Comparison of ENCODE assay signal across 8 mouse cellular contexts in the genomic region with DNA sequence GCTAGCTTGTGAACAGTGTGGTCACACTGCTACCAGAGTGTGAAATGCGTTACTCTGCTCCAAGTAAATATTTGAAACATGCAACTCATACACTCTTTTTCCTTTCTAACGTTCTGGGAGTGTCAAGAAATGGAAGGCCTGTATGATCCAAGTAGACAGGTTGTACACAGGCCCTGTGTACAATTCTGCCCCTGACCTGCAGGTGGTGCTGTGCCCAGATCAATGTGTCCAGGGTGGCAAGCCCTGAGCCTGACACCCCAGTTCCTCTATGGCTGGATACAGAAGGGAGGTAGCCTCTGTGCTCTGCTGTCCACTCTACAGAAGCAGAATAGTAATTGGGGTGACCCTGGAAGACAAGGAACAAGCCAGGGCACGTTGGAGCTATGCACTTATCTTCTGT. TPM values are rescaled to one million over a fixed set of nuclear protein-coding genes. Genes with fewer than 3 reads are reported as not detected.
DNase-seq lines count a peak whose midpoint lies in the region; ATAC-seq and TF ChIP-seq lines count a peak whose summit lies in the region.

No protein-coding gene starts in this region.

- ATAC-seq in midbrain, postnatal 0 days (ENCODE audit: low FRiP score): no peak
- no peak for ATAC-seq in midbrain, embryonic 13.5 days
- ATAC-seq in stomach, postnatal 0 days (ENCODE audit: low FRiP score, low TSS enrichment): peak; percentile 70

- H3K27ac ChIP-seq in midbrain, postnatal 0 days (ENCODE audit: low read depth, low read length): no peak overlapping the region
- H3K27ac ChIP-seq in midbrain, embryonic 13.5 days: no peak overlapping the region
- no peak overlapping the region for H3K27ac ChIP-seq in stomach, postnatal 0 days (replicated peaks)

- no peak overlapping the region for H3K4me3 ChIP-seq in midbrain, postnatal 0 days (ENCODE audit: low read depth, low read length)
- H3K4me3 ChIP-seq in midbrain, embryonic 13.5 days (replicated peaks): no peak overlapping the region
- no peak overlapping the region for H3K4me3 ChIP-seq in lung, adult 2 months (replicated peaks; ENCODE audit: extremely low read depth, low read depth, low read length)
- no peak overlapping the region for H3K4me3 ChIP-seq in stomach, postnatal 0 days (ENCODE audit: low read depth, low read length)

- TF ChIP-seq EP300 in stomach, postnatal 0 days (optimal IDR thresholded peaks at IDR 0.05): no peak

- TF ChIP-seq CTCF in midbrain, postnatal 0 days (IDR thresholded peaks at IDR 0.05): peak; percentile 58
- peak; percentile 85 for TF ChIP-seq CTCF in lung, adult 2 months (IDR thresholded peaks at IDR 0.05; ENCODE audit: insufficient read depth, low read length)
- peak; percentile 80 for TF ChIP-seq CTCF in stomach, postnatal 0 days (IDR thresholded peaks at IDR 0.05; ENCODE audit: low read depth)

- no peaks in the 10 kb centered on the region for H3K36me3 ChIP-seq in midbrain, postnatal 0 days (ENCODE audit: insufficient read depth, low read length)
- H3K36me3 ChIP-seq in midbrain, embryonic 13.5 days: no peaks in the 10 kb centered on the region
- H3K36me3 ChIP-seq in stomach, postnatal 0 days (ENCODE audit: control insufficient read depth, insufficient read depth, low read length): no peaks in the 10 kb centered on the region

- 70% methylated on average over 3 of the region's 3 CpGs for WGBS in midbrain, postnatal 0 days
- 69% methylated on average over 3 of the region's 3 CpGs for WGBS in midbrain, embryonic 13.5 days
- WGBS in lung, adult 2 months: 42% methylated on average over 3 of the region's 3 CpGs
- WGBS in stomach, postnatal 0 days: 57% methylated on average over 3 of the region's 3 CpGs

- H3K4me1 ChIP-seq in midbrain, postnatal 0 days (ENCODE audit: insufficient read depth, low read length): no peaks in the 10 kb centered on the region
- H3K4me1 ChIP-seq in midbrain, embryonic 13.5 days (replicated peaks): peaks cover 6% of the 10 kb centered on the region; the same call in 1 of the 2 replicates
- peaks cover 3% of the 10 kb centered on the region; the same call in 1 of the 2 replicates for H3K4me1 ChIP-seq in lung, adult 2 months (ENCODE audit: control insufficient read depth, insufficient read depth, low read length)
- no peaks in the 10 kb centered on the region for H3K4me1 ChIP-seq in stomach, postnatal 0 days (replicated peaks; ENCODE audit: control insufficient read depth, insufficient read depth)

- H3K4me2 ChIP-seq in midbrain, postnatal 0 days (ENCODE audit: low read depth, low read length, poor library complexity, severe bottlenecking): no peak overlapping the region
- H3K4me2 ChIP-seq in midbrain, embryonic 13.5 days (replicated peaks): no peak overlapping the region
- no peak overlapping the region for H3K4me2 ChIP-seq in stomach, postnatal 0 days (replicated peaks; ENCODE audit: low read depth)

- DNase-seq in midbrain, postnatal 0 days (ENCODE audit: low spot score): no peak
- peak; percentile 76 for DNase-seq in ZHBTc4 (ENCODE audit: low read depth, low spot score)
- DNase-seq in gastrocnemius, postnatal 25 days: peak; percentile 32
- DNase-seq in lung, adult 2 months: peak; percentile 71
- peak; percentile 83 for DNase-seq in stomach, postnatal 0 days (ENCODE audit: low spot score)
- no peak for DNase-seq in yolk sac, embryonic 10.5 days (ENCODE audit: low spot score)
- DNase-seq in ovary, adult 18-20 months (ENCODE audit: low spot score): no peak

- no peaks in the 10 kb centered on the region for H3K9me3 ChIP-seq in midbrain, postnatal 0 days (ENCODE audit: low read length)
- H3K9me3 ChIP-seq in midbrain, embryonic 13.5 days: no peaks in the 10 kb centered on the region; the same call in 1 of the 2 replicates
- no peaks in the 10 kb centered on the region for H3K9me3 ChIP-seq in stomach, postnatal 0 days (ENCODE audit: control insufficient read depth, low read length)

- no peak overlapping the region for H3K9ac ChIP-seq in midbrain, postnatal 0 days (replicated peaks; ENCODE audit: low read length, poor library complexity, severe bottlenecking)
- H3K9ac ChIP-seq in midbrain, embryonic 13.5 days (replicated peaks): no peak overlapping the region
- H3K9ac ChIP-seq in stomach, postnatal 0 days (ENCODE audit: low read length): no peak overlapping the region

- no peaks in the 10 kb centered on the region for H3K27me3 ChIP-seq in midbrain, postnatal 0 days (ENCODE audit: insufficient read depth, low read length)
- no peaks in the 10 kb centered on the region for H3K27me3 ChIP-seq in midbrain, embryonic 13.5 days
- H3K27me3 ChIP-seq in stomach, postnatal 0 days (ENCODE audit: control insufficient read depth, insufficient read depth, low read length): no peaks in the 10 kb centered on the region

- TF ChIP-seq POLR2A in lung, adult 2 months (IDR thresholded peaks at IDR 0.05; ENCODE audit: borderline replicate concordance, extremely low read depth, low read depth, low read length): no peak

RNA-seq across cellular contexts. Expression of a gene that starts 24.3 kb away (rescaled TPM):
- 3.4 and 4.0 TPM in 2 replicates for total RNA-seq in midbrain, postnatal 0 days (2014; rRNA removed)
- polyA plus RNA-seq in midbrain, postnatal 0 days (2015; fragmentation: Nextera tagmentation; extraction: Ambion mirVana): 3.0 and 3.1 TPM in 2 replicates
- 1.9 and 2.4 TPM in 2 replicates for polyA plus RNA-seq in midbrain, embryonic 13.5 days (2015; fragmentation: Nextera tagmentation; extraction: Ambion mirVana)
- total RNA-seq in gastrocnemius, postnatal 25 days (2021): 1 to 10 TPM; 8.2 to 8.6 TPM
- 15.5 and 17.7 TPM in 2 replicates for polyA plus RNA-seq in lung, adult 2 months (2012; rRNA removed)
- polyA plus RNA-seq in stomach, postnatal 0 days (2015; fragmentation: Nextera tagmentation; extraction: Ambion mirVana): 11.2 and 11.7 TPM in 2 replicates

Comparison
In these comparisons a context has a peak if more than half of its experiments do, and no peak if none do; other contexts are left out.
1. DNase-seq: peak in ZHBTc4 (single experiment), gastrocnemius, postnatal 25 days (single experiment), lung, adult 2 months (single experiment) and stomach, postnatal 0 days (single experiment); none in midbrain, postnatal 0 days (single experiment), yolk sac, embryonic 10.5 days (single experiment) and ovary, adult 18-20 months (single experiment).
2. Peak in every context shown above with its lines, with median percentiles within 50 percentile points of each other: CTCF ChIP-seq.